Mouse (Mus musculus) lung, postnatal 0 days (tissue): ENCODE measurements around the gene Xab2.

Experiments
- CTCF ChIP-seq: IDR thresholded peaks from 2 replicates; pipeline ENCODE4 v1.5.1; 2016; ENCODE audit warnings: antibody characterized with exemption, mild to moderate bottlenecking
- EP300 ChIP-seq: IDR thresholded peaks from 2 replicates; pipeline ENCODE4 v1.6.1; 2016; ENCODE audit warnings: antibody characterized with exemption, mild to moderate bottlenecking, control low read depth

GRCm38 (mm10) chr8:3648268-3648667 is 27.2 kb upstream of the Xab2 start:
- no peak for TF ChIP-seq CTCF
- TF ChIP-seq EP300 = no peak
